Comparison of ENCODE assay signal across 19 mouse cellular contexts in genomic region chr1:118788813-118789212, GRCm38 (mm10).
DNase-seq lines count a peak whose midpoint lies in the region; ATAC-seq lines count a peak whose summit lies in the region.
"Had no signal": no experiment of that assay in that cellular context is flagged by ENCODE, and none has a peak within 500 bp of the region (broad histone marks: within the 10 kb centered on the region; RNA-seq: fewer than 3 reads in every experiment).

No protein-coding gene starts in this region.

- ATAC-seq in kidney, embryonic 16.5 days (ENCODE audit: low FRiP score, low TSS enrichment), result peak; percentile 37; the same call in 1 of the 2 replicates
- peak; percentile 89 for ATAC-seq in stomach, embryonic 14.5 days (ENCODE audit: insufficient number of reproducible peaks, insufficient read depth, low FRiP score, low read depth)
- ATAC-seq in activated CD4-positive, CD25-positive, alpha-beta regulatory T cell, adult 4 months, result no peak
- ATAC-seq: CD4-positive, CD25-positive, alpha-beta regulatory T cell, adult 4 months; midbrain, embryonic 15.5 days had no signal

- H3K4me3 ChIP-seq in kidney, embryonic 16.5 days (ENCODE audit: low read length), result no peak overlapping the region
- H3K4me3 ChIP-seq in stomach, embryonic 14.5 days (ENCODE audit: low read depth, low read length), result no peak overlapping the region
- H3K4me3 ChIP-seq: forebrain, embryonic 13.5 days; midbrain, embryonic 15.5 days had no signal

- no peaks in the 10 kb centered on the region for H3K4me1 ChIP-seq in kidney, embryonic 16.5 days (ENCODE audit: insufficient read depth, low read length)
- no peaks in the 10 kb centered on the region for H3K4me1 ChIP-seq in stomach, embryonic 14.5 days (ENCODE audit: control insufficient read depth, insufficient read depth, low read length)
- H3K4me1 ChIP-seq: midbrain, embryonic 15.5 days had no signal

- no peak for DNase-seq in kidney, postnatal 14 days
- DNase-seq in 416B (ENCODE audit: low read depth), result peak; percentile 8
- peak; percentile 43 for DNase-seq in brain, adult 2 months (ENCODE audit: low read depth, low spot score)
- DNase-seq in layer of hippocampus, adult 8-10 months (ENCODE audit: low spot score in 2 of 2), result no peak
- DNase-seq: heart, postnatal 14 days; kidney, postnatal 10 days; layer of hippocampus, adult 9-11 months; lung, adult 2 months; right cerebral cortex, adult 18-20 months; spleen, adult 18-20 months; thymus, postnatal 14 days had no signal

- no peaks in the 10 kb centered on the region for H3K36me3 ChIP-seq in kidney, embryonic 16.5 days (ENCODE audit: insufficient read depth, low read length)
- no peaks in the 10 kb centered on the region for H3K36me3 ChIP-seq in stomach, embryonic 14.5 days (ENCODE audit: control insufficient read depth, insufficient read depth, low read length)
- H3K36me3 ChIP-seq: G1E; midbrain, embryonic 15.5 days had no signal

- no peak overlapping the region for H3K27ac ChIP-seq in kidney, embryonic 16.5 days (ENCODE audit: low read length)
- H3K27ac ChIP-seq in stomach, embryonic 14.5 days (ENCODE audit: low read length), result peak overlapping the region; percentile 66; the same call in 1 of the 2 replicates
- H3K27ac ChIP-seq: forebrain, embryonic 13.5 days; midbrain, embryonic 15.5 days had no signal

- H3K27me3 ChIP-seq in kidney, embryonic 16.5 days (ENCODE audit: insufficient read depth, low read length), result no peaks in the 10 kb centered on the region
- no peaks in the 10 kb centered on the region for H3K27me3 ChIP-seq in stomach, embryonic 14.5 days (ENCODE audit: control insufficient read depth, insufficient read depth, low read length)
- H3K27me3 ChIP-seq: forebrain, embryonic 13.5 days; midbrain, embryonic 15.5 days had no signal

- 44% methylated on average over 5 of the region's 5 CpGs for whole genome bisulfite sequencing in kidney, embryonic 16.5 days
- 47% methylated on average over 5 of the region's 5 CpGs for WGBS in stomach, embryonic 14.5 days

- H3K9ac ChIP-seq in kidney, embryonic 16.5 days (replicated peaks; ENCODE audit: low read length), result no peak overlapping the region
- no peak overlapping the region for H3K9ac ChIP-seq in stomach, embryonic 14.5 days (replicated peaks; ENCODE audit: low read depth, low read length)
- H3K9ac ChIP-seq: forebrain, embryonic 13.5 days; midbrain, embryonic 15.5 days had no signal

- no peaks in the 10 kb centered on the region for H3K9me3 ChIP-seq in kidney, embryonic 16.5 days (ENCODE audit: low read length)
- H3K9me3 ChIP-seq in stomach, embryonic 14.5 days (ENCODE audit: control insufficient read depth, low read depth, low read length), result no peaks in the 10 kb centered on the region
- H3K9me3 ChIP-seq: midbrain, embryonic 15.5 days had no signal

- no peak overlapping the region for H3K4me2 ChIP-seq in kidney, embryonic 16.5 days (replicated peaks; ENCODE audit: low read depth, low read length)
- H3K4me2 ChIP-seq in stomach, embryonic 14.5 days (replicated peaks; ENCODE audit: low read depth, low read length), result no peak overlapping the region
- H3K4me2 ChIP-seq: forebrain, embryonic 13.5 days; heart, embryonic 11.5 days; midbrain, embryonic 15.5 days had no signal

Comparison
In these comparisons a context has a peak if more than half of its experiments do, and no peak if none do; other contexts are left out.
1. DNase-seq: peak in 416B (single experiment) and brain, adult 2 months (single experiment); none in kidney, postnatal 14 days (single experiment) and layer of hippocampus, adult 8-10 months (0 of 2).